ENCODE assay signal across 7 mouse cellular contexts in the genomic region with DNA sequence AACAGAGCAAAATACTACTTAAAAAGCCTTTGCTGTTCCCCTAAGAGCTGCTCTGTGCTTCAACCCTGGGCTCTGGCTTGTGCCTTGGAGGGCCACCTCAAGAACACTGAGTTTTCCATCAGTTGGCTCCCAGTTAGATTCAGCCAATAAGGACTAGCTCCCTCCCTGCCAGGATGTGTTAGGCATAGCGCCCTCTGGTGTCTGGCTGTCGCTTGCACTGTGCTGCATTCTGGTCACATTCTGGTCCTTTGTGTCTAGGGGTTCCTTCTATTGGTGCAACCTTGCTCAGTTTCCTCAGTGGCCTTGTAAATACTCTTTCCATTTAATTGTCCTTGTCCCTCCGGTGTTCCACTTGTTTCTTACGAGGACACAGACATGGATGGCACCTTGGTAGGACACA.
DNase-seq lines count a peak whose midpoint lies in the region; ATAC-seq and TF ChIP-seq lines count a peak whose summit lies in the region.

No protein-coding gene starts in this region.

- H3K4me1 ChIP-seq in E14TG2a.4 (replicated peaks; ENCODE audit: low read depth, low read length), result no peaks in the 10 kb centered on the region
- no peaks in the 10 kb centered on the region for H3K4me1 ChIP-seq in hindbrain, postnatal 0 days (ENCODE audit: insufficient read depth, low read length)

- DNase-seq in kidney, postnatal 10 days, result peak; percentile 34
- DNase-seq in kidney, adult 9 months, result no peak
- DNase-seq in Patski (ENCODE audit: low read depth, low spot score), result no peak
- peak; percentile 45 for DNase-seq in hindbrain, postnatal 0 days (ENCODE audit: low spot score)
- DNase-seq in spleen, postnatal 14 days (ENCODE audit: low spot score in 2 of 2), result no peak

- POLR2A ChIA-PET in Patski (lab: Charles Lee), result interaction anchor here (0.6 kb wide), 1 partner anchor 1489 kb away, joined by 4 read pairs; no protein-coding TSS in a partner anchor

- no peak overlapping the region for H3K4me2 ChIP-seq in hindbrain, postnatal 0 days (ENCODE audit: low read depth, low read length)

- no peaks in the 10 kb centered on the region for H3K36me3 ChIP-seq in E14TG2a.4 (ENCODE audit: insufficient read depth, low read length)
- H3K36me3 ChIP-seq in hindbrain, postnatal 0 days (ENCODE audit: insufficient read depth, low read length), result no peaks in the 10 kb centered on the region

- no peak overlapping the region for H3K27ac ChIP-seq in hindbrain, postnatal 0 days

- 62% methylated on average over 4 of the region's 4 CpGs for WGBS in hindbrain, postnatal 0 days

- H3K9me3 ChIP-seq in E14TG2a.4 (ENCODE audit: low read length), result peaks cover 13% of the 10 kb centered on the region
- no peaks in the 10 kb centered on the region for H3K9me3 ChIP-seq in hindbrain, postnatal 0 days (ENCODE audit: low read length)

- H3K9ac ChIP-seq in hindbrain, postnatal 0 days (replicated peaks; ENCODE audit: low read length), result no peak overlapping the region

- in situ Hi-C loops in Patski (cut with MboI; ENCODE audit: low pct_unique_long_range_greater_than_20kb), result no loop called here

- TF ChIP-seq CTCF in E14TG2a.4 (conservative IDR thresholded peaks at IDR 0.05; ENCODE audit: low read length) (peak; percentile 52), Patski (IDR thresholded peaks at IDR 0.05) (peak; percentile 59)
- TF ChIP-seq CTCF in hindbrain, postnatal 0 days (IDR thresholded peaks at IDR 0.05; ENCODE audit: low read depth), result peak; percentile 65

- ATAC-seq in Patski, result no peak
- ATAC-seq in hindbrain, postnatal 0 days, result peak; percentile 58; the same call in 1 of the 2 replicates
- ATAC-seq in monocyte, adult 5-6 weeks (replicated peaks; ENCODE audit: insufficient number of reproducible peaks, low FRiP score, low TSS enrichment, poor library complexity, severe bottlenecking), result no peak

- CTCF ChIA-PET in Patski (lab: Charles Lee), result interaction anchor here (1.0 to 1.3 kb wide), 4 partner anchors 10 to 25 kb away, joined by 3 to 4 read pairs (median 3); no protein-coding TSS in a partner anchor

- H3K27me3 ChIP-seq in E14TG2a.4 (ENCODE audit: insufficient read depth, low read length) (peaks cover 15% of the 10 kb centered on the region), Patski (no peaks in the 10 kb centered on the region)
- H3K27me3 ChIP-seq in hindbrain, postnatal 0 days (ENCODE audit: insufficient read depth, low read length), result no peaks in the 10 kb centered on the region

- H3K4me3 ChIP-seq in E14TG2a.4 (replicated peaks; ENCODE audit: low read length), result no peak overlapping the region
- no peak overlapping the region for H3K4me3 ChIP-seq in hindbrain, postnatal 0 days (ENCODE audit: low read length)

Comparison
In these comparisons a context has a peak if more than half of its experiments do, and no peak if none do; other contexts are left out.
1. DNase-seq: peak in kidney, postnatal 10 days (single experiment) and hindbrain, postnatal 0 days (single experiment); none in kidney, adult 9 months (single experiment), Patski (single experiment) and spleen, postnatal 14 days (0 of 2).
2. Peak in every context shown above with its lines, with median percentiles within 50 percentile points of each other: CTCF ChIP-seq.